Comparison of ENCODE assay signal across 13 mouse cellular contexts in genomic region chr5:112481946-112482410, GRCm38 (mm10). TPM values are rescaled to one million over a fixed set of nuclear protein-coding genes. Genes with fewer than 3 reads are reported as not detected.
A peak's percentile ranks its signal among the peaks of the same experiment; 100 is the strongest.
DNase-seq lines count a peak whose midpoint lies in the region; ATAC-seq and TF ChIP-seq lines count a peak whose summit lies in the region.
"Had no signal": no experiment of that assay in that cellular context is flagged by ENCODE, and none has a peak within 500 bp of the region (broad histone marks: within the 10 kb centered on the region; RNA-seq: fewer than 3 reads in every experiment).

No protein-coding gene starts in this region.

- peaks cover 69% of the 10 kb centered on the region for H3K4me1 ChIP-seq in forebrain, embryonic 10.5 days
- peaks cover 40% of the 10 kb centered on the region for H3K4me1 ChIP-seq in hindbrain, embryonic 14.5 days (replicated peaks; ENCODE audit: control insufficient read depth, insufficient read depth, low read length)
- H3K4me1 ChIP-seq in midbrain, postnatal 0 days (ENCODE audit: insufficient read depth, low read length) = peaks cover 18% of the 10 kb centered on the region; the same call in 1 of the 2 replicates

- no peaks in the 10 kb centered on the region for H3K36me3 ChIP-seq in forebrain, embryonic 10.5 days (replicated peaks)
- H3K36me3 ChIP-seq in hindbrain, embryonic 14.5 days (replicated peaks; ENCODE audit: control insufficient read depth, insufficient read depth) = no peaks in the 10 kb centered on the region
- H3K36me3 ChIP-seq in midbrain, postnatal 0 days (ENCODE audit: insufficient read depth, low read length) = no peaks in the 10 kb centered on the region

- peak; percentile 54 for DNase-seq in embryo, embryonic 10 days (ENCODE audit: low spot score)
- DNase-seq in embryo, embryonic 9.5 days (ENCODE audit: extremely low spot score) = no peak
- peak; percentile 34 for DNase-seq in forebrain, embryonic 10.5 days (ENCODE audit: extremely low spot score, low spot score)
- peak; percentile 66 for DNase-seq in hindbrain, embryonic 14.5 days (ENCODE audit: low spot score)
- peak; percentile 58 for DNase-seq in midbrain, postnatal 0 days (ENCODE audit: low spot score)
- no peak for DNase-seq in lung, postnatal 14 days
- DNase-seq in cerebellum, adult 8-10 months = no peak
- DNase-seq: right cerebral cortex, postnatal 14 days had no signal

- peak overlapping the region; percentile 58 for H3K27ac ChIP-seq in forebrain, embryonic 10.5 days
- peak overlapping the region; percentile 79 for H3K27ac ChIP-seq in hindbrain, embryonic 14.5 days
- peak overlapping the region; percentile 51 for H3K27ac ChIP-seq in midbrain, postnatal 0 days (ENCODE audit: low read depth, low read length)

- peak; percentile 64 for ATAC-seq in hindbrain, embryonic 14.5 days (ENCODE audit: low FRiP score)
- peak; percentile 59; the same call in 1 of the 2 replicates for ATAC-seq in midbrain, postnatal 0 days (ENCODE audit: low FRiP score)
- ATAC-seq in activated CD4-positive, CD25-positive, alpha-beta regulatory T cell, adult 4 months = no peak
- ATAC-seq: intestine, embryonic 16.5 days had no signal

- H3K9ac ChIP-seq in hindbrain, embryonic 14.5 days = peak overlapping the region; percentile 9; the same call in 1 of the 2 replicates
- no peak overlapping the region; the same call in 1 of the 2 replicates for H3K9ac ChIP-seq in midbrain, postnatal 0 days (replicated peaks; ENCODE audit: low read length, poor library complexity, severe bottlenecking)

- no peaks in the 10 kb centered on the region for H3K9me3 ChIP-seq in forebrain, embryonic 10.5 days
- no peaks in the 10 kb centered on the region for H3K9me3 ChIP-seq in hindbrain, embryonic 14.5 days (ENCODE audit: control insufficient read depth, low read length)
- no peaks in the 10 kb centered on the region for H3K9me3 ChIP-seq in midbrain, postnatal 0 days (ENCODE audit: low read length)

- peak overlapping the region; percentile 32 for H3K4me3 ChIP-seq in forebrain, embryonic 10.5 days
- H3K4me3 ChIP-seq in hindbrain, embryonic 14.5 days (replicated peaks; ENCODE audit: low read length) = no peak overlapping the region
- no peak overlapping the region for H3K4me3 ChIP-seq in midbrain, postnatal 0 days (ENCODE audit: low read depth, low read length)
- H3K4me3 ChIP-seq: myocyte had no signal

- H3K4me2 ChIP-seq in hindbrain, embryonic 14.5 days (replicated peaks) = peak overlapping the region; percentile 29
- H3K4me2 ChIP-seq in midbrain, postnatal 0 days (ENCODE audit: low read depth, low read length, poor library complexity, severe bottlenecking) = peak overlapping the region; percentile 24

- peaks cover 81% of the 10 kb centered on the region for H3K27me3 ChIP-seq in forebrain, embryonic 10.5 days (ENCODE audit: poor library complexity, severe bottlenecking)
- H3K27me3 ChIP-seq in hindbrain, embryonic 14.5 days (ENCODE audit: control insufficient read depth, insufficient read depth, low read length) = no peaks in the 10 kb centered on the region
- no peaks in the 10 kb centered on the region for H3K27me3 ChIP-seq in midbrain, postnatal 0 days (ENCODE audit: insufficient read depth, low read length)

- 17% methylated on average over 19 of the region's 19 CpGs for WGBS in forebrain, embryonic 10.5 days
- 9% methylated on average over 19 of the region's 19 CpGs for WGBS in hindbrain, embryonic 14.5 days
- 8% methylated on average over 19 of the region's 19 CpGs for WGBS in midbrain, postnatal 0 days

- no peak for TF ChIP-seq CTCF in midbrain, postnatal 0 days (IDR thresholded peaks at IDR 0.05)

RNA-seq across cellular contexts. Expression of gene Gm6588, which starts 32.8 kb away (rescaled TPM):
- 0.06 TPM in 1 of 2 replicates, not detected in the other for polyA plus RNA-seq in forebrain, embryonic 10.5 days (2016; fragmentation: Nextera tagmentation; extraction: Ambion mirVana)
- polyA plus RNA-seq in hindbrain, embryonic 14.5 days (2014; fragmentation: Nextera tagmentation; extraction: Ambion mirVana) = 0.23 and 0.29 TPM in 2 replicates
- not detected in 2 replicates for total RNA-seq in midbrain, postnatal 0 days (2014; rRNA removed)
- 0.29 and 0.39 TPM in 2 replicates for polyA plus RNA-seq in midbrain, postnatal 0 days (2015; fragmentation: Nextera tagmentation; extraction: Ambion mirVana)
- not detected for polyA plus RNA-seq in activated CD4-positive, CD25-positive, alpha-beta regulatory T cell, adult 4 months (2017; shearing (Covaris generic))
- polyA plus RNA-seq: intestine, embryonic 16.5 days; limb, embryonic 14.5 days; lung, embryonic 16.5 days; myocyte had no signal

Comparison
In these comparisons a context has a peak if more than half of its experiments do, and no peak if none do; other contexts are left out.
1. DNase-seq: peak in embryo, embryonic 10 days (single experiment), forebrain, embryonic 10.5 days (single experiment), hindbrain, embryonic 14.5 days (single experiment) and midbrain, postnatal 0 days (single experiment); none in embryo, embryonic 9.5 days (single experiment), lung, postnatal 14 days (single experiment) and cerebellum, adult 8-10 months (single experiment).
2. Peak in every context shown above with its lines, with median percentiles within 50 percentile points of each other: H3K27ac ChIP-seq.